Mouse (Mus musculus) cerebellum, adult 2 months (tissue): Measurements from ENCODE around the gene Olfml1.

Experiments
- CTCF ChIP-seq: fragments of 200-500 bp; IDR thresholded peaks from 2 replicates; pipeline ENCODE4 v1.5.1; 2011; ENCODE audit warnings: low read depth, mild to moderate bottlenecking, control low read depth, low read length, moderate library complexity, borderline replicate concordance; ENCODE audit not compliant: insufficient read depth
- POLR2A ChIP-seq: fragments of 200-500 bp; IDR thresholded peaks from 2 replicates; pipeline ENCODE4 v1.6.1; 2011; ENCODE audit warnings: low read length, control low read depth, borderline replicate concordance; ENCODE audit not compliant: insufficient read depth

DNA sequence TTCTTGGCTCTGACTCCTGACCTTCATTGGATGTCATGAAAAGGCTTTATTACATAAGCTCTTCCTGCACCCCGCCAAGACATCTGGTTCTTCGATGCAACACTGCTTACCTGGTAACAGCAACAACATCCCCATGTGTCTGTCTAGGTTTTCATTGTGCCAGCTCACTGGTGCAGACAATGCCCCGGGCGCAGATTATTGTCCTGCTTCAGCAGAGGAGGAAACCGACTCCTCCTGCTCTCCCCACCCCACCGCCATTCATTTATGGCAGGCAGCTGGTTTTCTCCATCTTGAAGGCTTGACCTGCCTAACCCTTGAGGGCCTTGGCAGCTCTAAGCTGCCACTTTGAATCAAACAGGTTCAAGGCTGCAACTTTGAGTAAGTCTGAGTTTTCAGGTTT is 35.7 kb downstream of the Olfml1 start:
- TF ChIP-seq CTCF (no peak), POLR2A (no peak)
